Mouse (Mus musculus) ES-Bruce4 (cell line): ENCODE measurements around the gene Hoxb9.

Source experiments
- CTCF ChIP-seq: IDR thresholded peaks from one replicate; pipeline ENCODE4 v1.8.1; 2011; ENCODE audit warnings: low read depth, low read length
- POLR2A ChIP-seq: IDR thresholded peaks from one replicate; pipeline ENCODE4 v1.8.1; 2011; ENCODE audit warnings: low read length; ENCODE audit not compliant: insufficient read depth

- TF ChIP-seq POLR2A (no peak), CTCF (no peak)
Measured at GRCm38 (mm10) chr11:96280399-96281378, 9.4 kb downstream of the Hoxb9 start.
